Mouse (Mus musculus) spleen, postnatal 10 days (tissue): ENCODE results near the gene Sorcs3.

Experiments used
- DNase-seq, 2 experiments: peaks; one replicate each; pipeline ENCODE4 v3.0.0; 2021 to 2022; ENCODE audit warnings: low spot score in 2 of 2

The Sorcs3 gene

DNA sequence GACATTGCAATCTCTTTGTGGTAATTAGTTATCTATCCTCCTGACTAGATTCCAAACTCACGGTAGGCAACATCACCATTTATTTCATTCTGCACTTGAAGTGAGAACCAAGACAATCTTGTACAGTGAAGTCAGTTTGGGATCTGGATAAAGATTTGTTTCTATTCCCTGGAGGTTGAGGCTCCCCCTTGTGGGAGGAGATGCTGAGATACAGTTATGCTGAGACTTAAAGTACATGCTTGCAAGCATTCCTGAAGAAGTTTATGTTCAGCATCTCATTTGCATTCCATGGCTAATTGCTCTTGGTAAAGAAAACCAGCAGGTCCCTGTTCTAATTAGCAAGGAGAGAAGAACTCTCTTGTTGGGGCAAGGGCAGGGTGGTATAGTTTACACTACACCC is 185.7 kb downstream of the Sorcs3 start:
- no peak for DNase-seq

DNA sequence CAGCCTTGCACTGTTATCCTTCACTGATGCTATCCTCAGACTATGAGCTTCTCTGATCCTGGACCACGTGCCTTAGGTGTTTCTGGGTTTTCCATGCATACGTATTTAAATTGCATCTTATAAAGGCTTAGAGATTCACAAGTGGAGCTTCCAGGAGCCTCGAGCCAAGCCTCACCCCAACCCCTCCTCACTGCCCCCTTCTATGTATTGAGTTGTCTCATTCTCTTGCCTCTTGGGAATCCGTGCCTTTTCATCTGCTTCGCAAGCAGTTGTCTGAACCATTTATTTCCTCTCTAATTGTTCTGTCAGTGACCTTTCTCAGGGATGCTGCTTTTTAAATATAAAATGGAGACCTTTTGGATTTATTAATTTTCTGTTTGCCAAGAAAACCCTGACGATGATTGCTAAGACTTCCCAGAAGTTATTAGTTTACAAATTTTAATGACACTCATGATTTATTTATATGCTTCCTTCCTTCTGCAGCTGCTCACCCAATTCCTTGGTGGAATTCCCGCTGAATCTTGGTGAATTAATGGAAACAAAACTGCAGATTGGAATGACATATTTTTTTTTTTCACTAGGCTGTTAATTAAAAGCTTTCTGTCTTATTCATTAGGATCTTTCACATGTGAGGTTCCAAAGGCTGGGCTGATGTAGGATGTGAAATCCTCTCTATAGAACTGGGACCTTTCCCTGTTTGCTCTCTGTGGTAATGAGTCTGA is 199.1 kb downstream of the Sorcs3 start:
- DNase-seq: no peak

DNA sequence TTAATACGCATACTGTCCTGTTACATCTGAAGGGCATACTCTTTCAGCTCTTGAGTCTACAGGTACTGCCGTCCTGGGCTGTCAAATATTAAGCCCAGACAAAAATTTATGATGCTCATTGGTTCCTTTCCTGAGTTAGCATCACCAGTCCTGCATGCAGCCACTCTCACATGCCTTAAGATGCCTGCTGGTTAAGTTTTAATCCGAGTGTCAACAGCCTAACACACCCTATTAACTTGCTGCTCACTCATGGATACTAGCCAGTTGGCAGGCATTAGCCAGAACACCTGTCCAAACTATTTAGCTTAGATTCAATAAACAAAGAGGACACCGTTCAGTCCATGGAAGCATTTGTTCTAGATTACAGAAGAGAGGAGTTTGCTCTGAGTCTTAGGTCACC is 202.4 kb downstream of the Sorcs3 start:
- no peak for DNase-seq

DNA sequence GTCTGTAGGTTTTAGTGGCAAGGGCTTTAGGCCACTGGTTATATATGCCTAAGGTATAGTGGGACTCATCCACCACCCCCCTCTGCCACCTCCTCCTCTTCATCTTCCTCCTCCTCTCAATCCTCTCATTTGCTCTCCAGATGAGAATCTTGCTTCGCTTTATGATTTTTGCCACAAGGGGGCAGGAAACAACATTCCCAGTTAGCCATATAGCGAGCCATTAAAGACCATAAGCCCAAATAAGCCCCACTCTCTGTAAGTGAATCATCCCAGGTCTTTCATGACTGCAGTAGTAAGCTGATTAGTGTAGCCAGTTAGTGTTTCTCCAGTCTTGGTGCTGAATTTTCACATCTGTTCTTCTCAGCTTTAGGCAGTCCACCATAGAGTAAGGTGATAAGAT is 205.5 kb downstream of the Sorcs3 start:
- DNase-seq: no peak

DNA sequence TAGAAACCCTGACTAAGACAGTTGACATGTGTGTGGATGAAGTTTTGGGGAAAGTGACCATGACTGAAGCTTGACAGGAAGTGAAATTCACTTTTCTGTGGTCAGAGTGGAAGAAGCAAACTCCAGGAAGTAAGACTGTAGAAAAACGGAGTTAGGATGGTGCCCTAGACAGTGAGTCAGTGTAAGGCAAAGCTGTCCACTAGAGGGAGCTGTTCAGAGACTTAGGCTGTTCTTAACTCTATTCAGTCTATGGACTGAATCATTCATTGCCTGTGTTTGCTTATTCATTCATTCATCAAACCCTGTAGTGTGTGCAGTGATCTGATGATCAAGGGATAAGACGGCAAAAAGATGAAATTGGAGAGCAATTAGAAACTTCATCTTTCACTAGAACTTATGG is 208.0 kb downstream of the Sorcs3 start:
- no peak for DNase-seq

DNA sequence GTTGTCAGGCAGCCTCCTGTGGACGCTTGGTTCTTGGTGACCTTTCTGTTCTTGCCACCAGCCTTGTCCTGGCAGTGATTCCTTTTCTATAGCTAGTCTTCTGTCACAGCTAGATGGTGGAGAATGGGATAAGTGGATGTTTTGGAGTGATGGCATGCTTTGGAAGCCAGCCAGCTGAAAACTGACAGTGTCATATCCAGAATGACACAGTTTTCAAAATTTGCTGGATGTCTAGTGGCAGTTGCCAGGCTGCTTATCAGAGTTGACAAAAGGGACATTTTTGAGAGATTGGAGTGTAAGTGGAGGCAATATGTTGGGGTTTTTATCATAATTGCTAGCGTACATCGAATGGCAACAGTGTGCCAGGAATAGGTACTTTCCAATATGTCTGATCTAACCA is 212.5 kb downstream of the Sorcs3 start:
- DNase-seq: no peak

DNA sequence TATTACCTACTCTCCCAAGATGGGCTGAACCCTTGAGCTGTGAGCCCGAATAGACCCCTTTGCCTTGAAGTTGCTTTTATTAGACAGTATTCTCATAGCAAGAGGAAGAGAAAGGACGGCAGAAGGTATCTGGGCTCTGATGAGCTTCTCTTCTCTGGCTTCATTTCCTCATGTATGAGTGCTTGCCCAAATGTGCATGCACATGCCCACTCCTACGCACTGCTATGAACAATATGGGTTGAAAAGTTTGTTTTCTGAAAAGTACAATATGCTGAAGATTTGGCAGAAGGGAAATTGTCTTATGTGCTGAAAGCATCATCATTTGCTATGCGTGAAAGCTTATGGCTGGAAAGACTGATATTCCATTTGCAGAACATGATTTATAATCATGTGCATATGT is 223.4 kb downstream of the Sorcs3 start:
- DNase-seq: no peak

DNA sequence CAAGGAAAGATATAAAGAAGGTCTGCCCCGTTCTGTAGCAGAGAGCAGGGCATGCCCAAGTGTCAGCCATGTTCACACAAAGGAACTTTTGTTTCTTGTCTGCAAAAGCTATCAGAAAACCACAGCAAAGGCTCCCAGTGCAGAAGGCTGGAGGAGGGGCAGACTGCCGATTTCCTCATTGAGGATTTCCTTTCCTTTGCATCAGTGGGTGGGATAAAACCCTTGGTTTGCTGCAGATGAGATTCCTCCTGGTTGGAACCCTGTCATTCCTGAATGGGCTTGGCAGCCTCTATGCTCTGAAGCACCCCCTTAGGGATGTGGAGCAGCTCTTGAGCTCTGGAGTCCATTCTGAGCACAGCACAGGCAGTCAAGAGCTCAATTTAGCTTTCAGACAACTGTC is 223.9 kb downstream of the Sorcs3 start:
- DNase-seq: no peak

DNA sequence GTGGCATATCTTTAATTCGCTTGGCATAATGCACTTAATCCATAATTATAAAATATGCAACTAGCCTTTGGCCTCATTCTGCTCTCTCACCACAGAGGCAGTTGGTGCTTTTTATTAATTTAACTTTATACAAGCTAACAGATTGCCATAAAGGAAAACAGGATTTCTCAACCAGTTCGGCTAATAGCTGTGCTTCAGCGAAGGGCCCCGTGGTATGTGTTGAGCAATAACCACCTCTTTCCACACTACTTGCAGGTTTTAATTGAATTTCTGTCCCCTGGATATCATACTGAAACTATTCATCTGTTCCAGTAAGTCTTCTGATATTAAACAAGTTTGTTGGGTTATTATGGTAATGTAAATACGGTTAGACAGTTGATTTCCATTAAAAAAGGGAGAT is 224.5 kb downstream of the Sorcs3 start:
- no peak for DNase-seq

DNA sequence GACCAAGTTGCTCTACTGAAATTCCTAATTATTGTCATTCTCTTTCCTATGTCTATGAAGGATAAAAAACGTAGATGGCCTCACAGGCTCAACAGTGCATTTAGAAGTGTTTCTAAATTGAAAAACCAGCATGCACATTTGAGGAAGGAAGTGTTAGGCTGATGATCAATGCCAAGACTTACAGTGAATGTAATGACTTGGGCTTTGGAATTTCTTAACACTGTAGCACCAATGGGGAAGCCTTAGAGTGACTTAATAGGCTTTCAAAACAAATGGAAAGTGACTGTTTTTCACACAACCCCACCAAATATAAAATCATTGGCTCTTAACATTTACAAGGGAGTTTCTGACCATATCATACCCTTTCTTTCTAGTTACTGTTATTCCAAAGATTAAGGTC is 232.6 kb downstream of the Sorcs3 start:
- DNase-seq: no peak

DNA sequence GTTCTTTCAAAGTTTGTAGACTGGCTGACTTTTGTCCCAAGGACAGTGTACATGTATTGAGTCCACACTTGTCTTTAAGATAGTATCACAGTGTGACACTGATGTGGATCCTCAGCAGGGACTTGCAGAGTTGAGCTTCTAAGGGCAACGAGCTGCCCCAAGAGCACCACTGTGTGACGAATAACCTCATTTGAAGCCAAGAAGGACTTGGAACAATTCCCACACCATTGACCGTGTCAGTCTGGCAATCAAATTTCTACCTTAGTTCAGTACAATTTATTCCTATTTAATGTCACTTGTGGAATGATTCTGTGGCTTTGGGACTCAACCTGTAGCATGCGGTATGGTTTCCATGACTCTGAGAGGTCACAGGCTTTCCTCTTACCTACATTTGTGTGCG is 255.3 kb downstream of the Sorcs3 start:
- no peak for DNase-seq

DNA sequence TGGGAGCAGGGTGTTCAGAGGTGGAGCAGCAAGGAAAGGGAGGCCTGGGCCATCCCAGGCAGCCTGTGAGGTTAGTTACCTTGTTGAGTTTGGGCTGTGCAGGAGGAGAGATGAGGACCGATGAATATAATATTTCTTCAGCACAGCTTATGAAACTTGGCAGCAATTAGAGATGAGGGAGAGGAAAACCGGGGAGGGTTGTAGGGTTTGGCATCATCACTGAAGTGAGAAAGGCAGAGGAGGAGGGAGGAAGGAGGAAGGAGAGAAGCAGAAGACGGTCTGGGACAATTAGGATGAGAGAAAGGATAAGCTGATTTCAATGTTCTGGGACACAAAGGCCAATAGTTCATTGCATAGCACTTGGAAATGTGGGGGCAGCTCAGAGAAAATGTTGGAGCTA is 256.6 kb downstream of the Sorcs3 start:
- no peak for DNase-seq

DNA sequence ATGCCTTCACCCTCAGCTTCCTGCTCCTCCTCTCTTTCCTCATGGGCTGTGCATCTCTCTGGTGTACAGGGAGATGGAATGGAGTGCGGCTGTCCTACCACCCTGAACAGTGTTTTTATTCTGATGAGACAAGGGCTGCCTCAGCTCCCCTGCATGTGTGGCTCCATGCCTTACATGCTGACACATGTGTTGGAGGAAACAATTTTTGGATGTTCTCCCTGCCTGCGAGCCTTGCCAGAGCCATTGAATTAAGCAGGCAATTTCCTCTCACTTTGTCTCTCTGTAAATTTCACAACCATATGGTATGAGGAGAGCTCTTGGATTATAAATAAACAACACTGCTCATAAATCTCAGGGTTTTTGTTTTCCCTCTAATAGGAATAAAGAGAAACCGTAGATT is 257.7 kb downstream of the Sorcs3 start:
- no peak for DNase-seq

DNA sequence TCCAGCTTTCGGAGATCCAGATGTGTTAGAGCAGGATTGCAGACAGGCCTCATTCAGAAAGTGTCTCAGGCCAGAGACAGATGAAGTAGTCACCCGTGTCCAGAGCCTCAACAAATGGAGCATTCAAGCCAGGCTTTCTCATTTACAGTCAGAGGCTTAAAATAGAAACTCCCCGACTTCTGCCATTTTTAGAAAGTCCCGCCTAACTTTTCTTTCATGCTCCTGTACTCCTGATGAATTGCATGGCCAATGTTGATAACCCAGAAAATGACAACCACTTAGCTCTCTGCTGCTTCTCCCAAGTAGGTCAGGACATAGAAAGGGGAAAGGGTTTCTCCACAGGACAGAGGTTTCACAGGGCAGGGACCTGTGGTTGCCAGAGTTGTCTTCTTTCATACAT is 261.6 kb downstream of the Sorcs3 start:
- no peak for DNase-seq

DNA sequence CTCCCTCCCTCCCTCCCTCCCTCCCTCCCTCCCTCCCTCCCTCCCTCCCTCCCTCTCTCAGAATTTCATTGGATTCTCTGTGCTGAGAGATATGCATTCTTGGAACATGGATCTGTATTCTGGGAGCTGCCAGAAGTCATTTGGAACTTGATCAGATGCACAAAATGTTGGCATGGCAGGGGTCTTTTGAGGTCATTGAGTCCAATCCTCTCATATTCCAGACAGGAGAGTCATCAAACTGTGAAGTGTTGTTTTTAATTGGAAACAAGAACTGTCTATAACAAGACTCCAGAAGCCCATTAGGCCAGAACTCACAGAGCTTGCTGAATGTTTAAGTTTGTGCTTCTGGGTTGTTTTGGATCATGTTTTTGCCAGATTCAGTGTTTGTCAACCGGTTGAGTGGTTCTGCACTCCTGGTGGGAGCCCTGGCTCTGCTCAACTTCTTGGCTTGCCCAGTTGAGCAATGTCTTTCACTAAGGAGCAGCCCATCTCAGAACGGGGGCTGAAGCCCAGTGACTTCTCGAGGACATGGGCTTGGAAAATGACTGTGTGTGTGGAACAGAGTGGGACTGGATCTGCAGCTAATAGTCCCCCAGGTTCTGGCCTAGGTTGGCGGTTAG is 264.1 kb downstream of the Sorcs3 start:
- DNase-seq: no peak

DNA sequence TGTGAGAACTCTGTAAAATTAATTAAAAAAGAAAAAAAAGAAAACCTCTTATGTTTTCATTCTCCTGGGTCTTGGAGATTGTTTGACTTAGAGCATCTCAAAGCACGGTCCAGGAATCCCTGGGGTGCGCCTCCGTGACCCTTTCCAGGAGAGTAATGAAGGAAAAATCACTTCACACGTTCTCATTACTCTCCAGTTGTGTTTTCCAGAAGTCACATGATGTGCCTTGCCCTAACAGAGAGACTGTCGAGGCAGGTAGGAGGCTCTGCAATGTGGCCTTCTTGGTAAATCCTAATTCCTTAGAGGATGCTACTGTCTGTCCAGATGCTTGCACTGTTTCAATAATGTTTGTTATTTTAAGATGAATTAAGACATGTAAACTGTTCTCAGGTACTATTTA is 266.1 kb downstream of the Sorcs3 start:
- no peak for DNase-seq

DNA sequence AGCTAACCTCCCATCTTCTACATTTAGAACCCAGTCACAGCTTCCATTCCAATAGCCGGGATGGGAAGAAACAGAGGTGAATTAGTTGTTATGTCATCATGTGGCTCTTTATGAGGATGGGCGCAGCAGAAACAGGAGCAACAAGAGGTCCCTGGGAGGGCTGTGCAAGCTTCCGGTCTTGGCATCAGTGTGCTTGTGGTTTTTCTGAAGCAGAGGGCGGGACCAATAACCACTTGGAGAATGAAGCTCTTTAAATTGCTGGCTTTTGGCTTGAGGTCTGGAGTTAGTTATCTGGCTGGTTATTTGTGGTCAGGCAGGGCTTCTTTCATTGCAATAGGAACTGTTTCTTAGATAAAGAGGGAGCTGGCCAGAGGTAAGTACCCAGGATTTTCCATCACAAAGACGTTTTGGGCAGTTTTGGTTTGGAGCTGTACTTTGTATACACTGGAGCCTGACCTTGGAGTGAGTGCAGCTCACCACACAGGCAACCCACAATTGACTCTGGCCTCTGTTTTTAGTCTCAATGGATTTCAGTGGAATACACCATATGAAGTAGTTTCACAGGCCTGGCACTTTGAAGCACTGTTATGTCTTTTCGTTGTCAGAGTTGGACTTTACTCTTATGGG is 270.1 kb downstream of the Sorcs3 start:
- no peak for DNase-seq

DNA sequence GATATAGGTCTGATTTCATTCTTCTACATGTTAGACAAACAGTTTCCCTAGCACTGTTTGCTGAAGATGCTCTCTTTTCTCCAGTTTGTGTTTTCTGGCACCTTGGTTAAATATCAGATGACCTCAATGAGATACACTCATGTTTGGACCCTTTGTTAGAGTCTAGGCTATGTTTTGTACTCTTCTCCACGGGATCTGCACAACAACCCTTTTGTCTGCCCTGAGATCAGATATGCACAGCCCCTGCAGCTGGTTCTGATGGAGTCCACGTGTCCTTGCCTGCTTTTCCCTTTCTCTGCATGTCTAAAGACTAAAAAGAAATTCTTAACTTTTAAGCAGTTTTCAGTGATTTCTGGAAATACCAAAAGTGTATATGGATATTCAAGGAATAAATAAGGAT is 273.0 kb downstream of the Sorcs3 start:
- DNase-seq: no peak

DNA sequence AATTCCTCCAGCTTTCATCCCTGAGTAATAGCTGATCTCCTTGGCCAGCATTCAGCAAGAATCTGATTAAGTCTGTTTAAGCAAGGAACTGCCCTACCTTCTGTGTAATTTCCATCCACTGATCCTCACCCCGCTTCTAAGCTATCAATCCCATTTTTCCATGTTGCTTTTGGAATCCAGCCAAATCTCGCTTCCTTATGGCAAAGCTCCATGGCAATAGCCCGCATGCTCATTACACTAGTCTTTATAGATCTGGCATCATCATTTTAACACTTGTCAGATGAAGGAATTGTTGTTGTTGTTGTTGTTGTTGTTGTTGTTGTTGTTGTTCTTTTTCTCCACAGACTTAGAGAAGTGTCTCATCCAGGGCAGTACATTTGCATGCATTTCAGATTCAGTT is 277.1 kb downstream of the Sorcs3 start:
- no peak for DNase-seq

DNA sequence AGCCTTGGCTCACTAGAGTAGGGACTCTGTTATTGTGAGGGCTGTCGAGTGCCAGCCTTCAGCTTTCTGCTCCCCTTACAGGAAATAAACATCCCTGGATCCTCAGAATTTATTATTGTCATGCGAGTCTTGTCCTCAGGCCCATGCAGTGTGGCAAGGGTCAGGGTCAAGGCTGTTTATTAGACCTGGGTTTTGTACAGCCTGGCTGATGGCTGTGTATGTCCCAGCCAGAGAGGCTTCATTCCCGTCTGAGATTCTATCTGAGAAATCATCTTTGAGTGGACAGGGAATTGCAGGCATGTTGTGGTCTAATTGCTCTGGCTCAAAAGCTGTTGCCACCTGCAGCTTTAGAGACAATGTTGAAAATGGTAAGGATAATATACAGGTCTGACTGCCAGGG is 285.3 kb downstream of the Sorcs3 start:
- no peak for DNase-seq

DNA sequence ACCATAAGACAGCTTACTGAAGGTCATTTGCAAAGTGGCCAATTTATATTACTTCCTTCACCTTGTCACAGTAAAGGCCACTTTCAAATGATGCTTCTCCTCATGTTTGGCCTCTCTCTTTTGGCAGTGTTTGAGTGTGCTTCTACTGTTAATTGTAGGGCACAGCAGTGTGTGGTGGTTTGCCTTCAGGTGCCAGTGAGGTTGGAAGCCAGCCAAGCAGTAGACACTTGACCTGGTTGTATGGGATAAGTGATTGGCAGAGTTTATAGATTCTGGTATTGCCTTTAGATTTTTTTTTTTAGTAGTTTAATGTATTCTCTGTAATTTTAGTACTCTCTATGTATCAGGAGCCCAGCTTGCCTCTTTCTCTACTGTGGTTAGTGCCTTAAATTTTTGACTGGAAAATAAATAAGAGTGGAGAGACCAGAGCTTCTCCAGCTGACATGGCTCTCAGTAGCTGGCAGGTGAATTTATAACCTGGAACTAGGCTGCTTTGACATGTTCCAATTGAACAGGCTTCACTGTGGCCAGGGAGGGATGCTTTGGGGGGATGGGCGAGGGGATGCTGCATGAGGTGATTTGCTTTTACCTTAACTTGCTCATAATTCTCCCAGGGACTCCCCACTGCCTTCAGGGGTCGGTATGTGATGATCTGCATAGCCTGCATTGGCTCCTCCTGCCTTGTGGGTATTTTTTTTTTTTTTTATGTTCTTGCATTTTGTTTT is 298.2 kb downstream of the Sorcs3 start:
- DNase-seq: no peak

DNA sequence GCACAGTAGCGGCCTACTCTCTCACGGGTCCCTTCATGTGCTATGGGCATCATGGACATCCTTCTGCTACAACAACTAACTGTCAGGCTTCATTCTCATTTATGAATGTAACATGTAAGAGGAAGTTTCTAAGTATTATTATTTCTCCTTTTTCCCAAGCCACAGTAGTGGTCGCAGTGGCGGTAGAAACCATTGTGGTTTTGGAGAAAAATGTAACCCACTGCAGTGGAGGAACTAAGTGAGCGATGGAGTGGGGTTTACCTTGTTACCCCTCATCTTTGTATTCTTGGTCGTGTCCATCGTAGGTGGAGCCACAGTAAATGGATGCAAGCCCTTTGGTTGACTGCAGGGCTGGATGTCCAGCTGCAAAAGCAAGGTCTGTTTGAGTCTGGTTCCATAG is 318.0 kb downstream of the Sorcs3 start:
- DNase-seq: no peak
